Mouse (Mus musculus): Measurements from ENCODE around the gene Ephb2. TPM values are rescaled to one million over a fixed set of nuclear protein-coding genes. Genes with fewer than 3 reads are reported as not detected.

The Ephb2 gene
- polyA plus RNA-seq, 1 experiment: 4.6 TPM

DNA sequence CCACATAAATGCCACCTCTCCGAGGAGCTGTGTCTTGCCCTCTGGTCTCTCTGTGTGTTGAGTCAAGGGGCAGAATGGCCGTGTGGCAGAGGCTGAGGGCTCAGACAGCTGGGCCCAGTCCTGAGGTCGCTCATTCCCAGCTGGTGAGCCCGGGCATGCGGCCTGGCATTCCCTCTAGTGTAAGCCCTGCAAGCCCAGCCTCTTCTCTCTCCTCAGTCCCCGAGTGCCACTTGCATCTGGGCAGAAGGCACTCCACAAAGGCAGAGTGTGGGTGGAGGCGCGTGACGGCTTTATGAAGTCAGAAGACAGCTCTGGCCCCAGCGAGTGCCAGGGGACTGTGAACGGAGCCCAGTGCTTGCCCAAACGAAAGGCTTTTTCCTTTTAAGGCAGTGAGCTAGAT, 145.8 kb downstream of the Ephb2 start:
- TF ChIP-seq POLR2A (IDR thresholded peaks at IDR 0.05; ENCODE audit: borderline replicate concordance, extremely low read depth, low read depth, low read length) (no peak), CTCF (IDR thresholded peaks at IDR 0.05; ENCODE audit: insufficient read depth, low read length) (no peak)
- DNase-seq: no peak
- WGBS: 69% methylated on average over 12 of the region's 12 CpGs

GRCm38 (mm10) chr4:136688113-136688512, 147.7 kb downstream of the Ephb2 start:
- Histone ChIP-seq H3K4me1 (ENCODE audit: control insufficient read depth, insufficient read depth, low read length) (no peaks in the 10 kb centered on the region), H3K4me3 (replicated peaks; ENCODE audit: extremely low read depth, low read depth, low read length) (no peak overlapping the region)
- no peak for DNase-seq
- 57% methylated on average over 4 of the region's 4 CpGs for WGBS
- TF ChIP-seq POLR2A (IDR thresholded peaks at IDR 0.05; ENCODE audit: borderline replicate concordance, extremely low read depth, low read depth, low read length) (no peak), CTCF (IDR thresholded peaks at IDR 0.05; ENCODE audit: insufficient read depth, low read length) (no peak)

More for the DNA sequence above, 145.8 kb downstream of the Ephb2 start:
- H3K4me3 ChIP-seq (replicated peaks; ENCODE audit: extremely low read depth, low read depth, low read length): no peak overlapping the region
- no peaks in the 10 kb centered on the region for H3K4me1 ChIP-seq (ENCODE audit: control insufficient read depth, insufficient read depth, low read length)

DNA sequence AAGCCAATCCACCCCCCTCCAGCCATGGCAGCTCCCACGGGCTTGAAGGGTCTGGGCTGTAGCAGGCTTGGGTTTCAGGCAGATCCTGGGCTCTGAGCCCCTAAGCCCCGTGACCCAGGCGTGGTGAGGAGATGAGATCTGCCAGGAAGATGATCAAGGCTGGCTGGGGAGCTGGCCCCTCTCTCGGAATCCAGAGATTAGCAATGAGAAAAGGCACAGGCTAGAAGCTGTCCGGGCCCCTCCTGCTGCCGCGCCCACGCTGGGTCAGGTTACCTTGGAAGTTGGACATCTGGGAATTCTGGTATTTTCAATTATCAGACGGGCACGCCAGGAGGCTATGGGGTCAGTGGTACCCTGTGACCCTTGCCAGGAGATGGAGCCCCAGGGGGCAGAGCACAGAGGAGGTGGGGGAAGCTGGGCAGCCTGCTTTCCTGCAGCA, 150.3 kb downstream of the Ephb2 start:
- 72% methylated on average over 10 of the region's 10 CpGs for WGBS
- no peak for DNase-seq
- Histone ChIP-seq H3K4me1 (ENCODE audit: control insufficient read depth, insufficient read depth, low read length) (no peaks in the 10 kb centered on the region), H3K4me3 (replicated peaks; ENCODE audit: extremely low read depth, low read depth, low read length) (no peak overlapping the region)
- TF ChIP-seq CTCF (IDR thresholded peaks at IDR 0.05; ENCODE audit: insufficient read depth, low read length) (no peak), POLR2A (IDR thresholded peaks at IDR 0.05; ENCODE audit: borderline replicate concordance, extremely low read depth, low read depth, low read length) (no peak)

DNA sequence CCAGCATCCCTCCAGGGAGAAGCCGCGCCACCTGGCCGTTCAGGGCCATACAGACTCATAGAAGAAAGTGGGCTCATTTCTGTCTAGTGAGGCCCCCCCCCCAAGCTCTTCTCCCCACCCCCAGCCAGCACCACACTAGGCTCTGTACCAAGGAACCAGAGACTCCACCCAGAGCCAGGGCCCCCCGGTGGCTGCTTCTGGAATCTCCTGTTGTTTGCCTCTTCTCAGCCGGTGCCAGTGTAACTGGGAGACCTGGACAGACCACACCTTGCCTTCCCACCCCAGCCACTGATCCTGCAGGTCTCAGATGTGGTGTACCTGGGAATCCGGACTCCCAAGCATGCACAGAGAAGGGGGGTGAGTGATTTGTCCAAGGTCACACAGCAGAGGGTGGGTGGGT, 151.3 kb downstream of the Ephb2 start:
- Histone ChIP-seq H3K4me1 (ENCODE audit: control insufficient read depth, insufficient read depth, low read length) (no peaks in the 10 kb centered on the region), H3K4me3 (replicated peaks; ENCODE audit: extremely low read depth, low read depth, low read length) (no peak overlapping the region)
- 72% methylated on average over 6 of the region's 6 CpGs for WGBS
- TF ChIP-seq CTCF (IDR thresholded peaks at IDR 0.05; ENCODE audit: insufficient read depth, low read length) (no peak), POLR2A (IDR thresholded peaks at IDR 0.05; ENCODE audit: borderline replicate concordance, extremely low read depth, low read depth, low read length) (no peak)
- no peak for DNase-seq

- WGBS: 86% methylated on average over 14 of the region's 14 CpGs
- DNase-seq: no peak
- TF ChIP-seq CTCF (IDR thresholded peaks at IDR 0.05; ENCODE audit: insufficient read depth, low read length) (no peak), POLR2A (IDR thresholded peaks at IDR 0.05; ENCODE audit: borderline replicate concordance, extremely low read depth, low read depth, low read length) (no peak)
Measured at GRCm38 (mm10) chr4:136680641-136681040, 155.1 kb downstream of the Ephb2 start.

GRCm38 (mm10) chr4:136679221-136679620, 156.6 kb downstream of the Ephb2 start:
- TF ChIP-seq CTCF (IDR thresholded peaks at IDR 0.05; ENCODE audit: insufficient read depth, low read length) (no peak), POLR2A (IDR thresholded peaks at IDR 0.05; ENCODE audit: borderline replicate concordance, extremely low read depth, low read depth, low read length) (no peak)
- no peaks in the 10 kb centered on the region for H3K4me1 ChIP-seq (ENCODE audit: control insufficient read depth, insufficient read depth, low read length)
- 68% methylated on average over 8 of the region's 8 CpGs for WGBS
- no peak for DNase-seq
- H3K4me3 ChIP-seq (replicated peaks; ENCODE audit: extremely low read depth, low read depth, low read length): no peak overlapping the region

More at GRCm38 (mm10) chr4:136680641-136681040, 155.1 kb downstream of the Ephb2 start:
- no peak overlapping the region for H3K4me3 ChIP-seq (replicated peaks; ENCODE audit: extremely low read depth, low read depth, low read length)
- H3K4me1 ChIP-seq (ENCODE audit: control insufficient read depth, insufficient read depth, low read length): no peaks in the 10 kb centered on the region

DNA sequence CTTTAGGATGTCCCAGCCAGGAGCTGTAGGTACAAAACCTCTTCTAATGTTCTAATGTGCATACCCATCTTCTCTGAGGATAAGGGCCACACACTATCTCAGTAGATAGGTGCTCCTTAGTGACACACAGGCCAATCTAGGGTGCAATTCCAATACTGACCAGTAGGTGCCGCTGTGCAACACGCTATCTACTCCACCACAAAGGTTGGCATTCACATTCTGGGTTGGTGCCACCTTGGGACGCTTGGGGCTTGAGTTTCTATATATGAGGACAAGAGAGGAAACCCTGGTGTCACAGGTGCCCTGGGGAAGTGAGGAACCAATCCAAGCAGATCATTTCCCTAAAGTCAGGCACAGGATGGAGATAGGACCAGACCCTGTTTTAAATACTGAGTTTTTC, 157.3 kb downstream of the Ephb2 start:
- no peak for TF ChIP-seq POLR2A (IDR thresholded peaks at IDR 0.05; ENCODE audit: borderline replicate concordance, extremely low read depth, low read depth, low read length)
- TF ChIP-seq CTCF (IDR thresholded peaks at IDR 0.05; ENCODE audit: insufficient read depth, low read length): peak; percentile 95
- DNase-seq: peak; percentile 79
- 4% methylated on average over 3 of the region's 3 CpGs for WGBS

GRCm38 (mm10) chr4:136675439-136675838, 160.3 kb downstream of the Ephb2 start:
- TF ChIP-seq CTCF (IDR thresholded peaks at IDR 0.05; ENCODE audit: insufficient read depth, low read length) (no peak), POLR2A (IDR thresholded peaks at IDR 0.05; ENCODE audit: borderline replicate concordance, extremely low read depth, low read depth, low read length) (no peak)
- DNase-seq: no peak
- 93% methylated on average over 9 of the region's 9 CpGs for WGBS
- H3K4me3 ChIP-seq (replicated peaks; ENCODE audit: extremely low read depth, low read depth, low read length): no peak overlapping the region
- H3K4me1 ChIP-seq (ENCODE audit: control insufficient read depth, insufficient read depth, low read length): no peaks in the 10 kb centered on the region

More for the DNA sequence above, 157.3 kb downstream of the Ephb2 start:
- no peak overlapping the region for H3K4me3 ChIP-seq (replicated peaks; ENCODE audit: extremely low read depth, low read depth, low read length)
- H3K4me1 ChIP-seq (ENCODE audit: control insufficient read depth, insufficient read depth, low read length): no peaks in the 10 kb centered on the region

- 92% methylated on average over 19 of the region's 19 CpGs for WGBS
- no peak overlapping the region for H3K4me3 ChIP-seq (replicated peaks; ENCODE audit: extremely low read depth, low read depth, low read length)
- DNase-seq: no peak
- H3K4me1 ChIP-seq (ENCODE audit: control insufficient read depth, insufficient read depth, low read length): no peaks in the 10 kb centered on the region
- TF ChIP-seq CTCF (IDR thresholded peaks at IDR 0.05; ENCODE audit: insufficient read depth, low read length) (no peak), POLR2A (IDR thresholded peaks at IDR 0.05; ENCODE audit: borderline replicate concordance, extremely low read depth, low read depth, low read length) (no peak)
Measured at GRCm38 (mm10) chr4:136672335-136673090, 163.3 kb downstream of the Ephb2 start.

DNA sequence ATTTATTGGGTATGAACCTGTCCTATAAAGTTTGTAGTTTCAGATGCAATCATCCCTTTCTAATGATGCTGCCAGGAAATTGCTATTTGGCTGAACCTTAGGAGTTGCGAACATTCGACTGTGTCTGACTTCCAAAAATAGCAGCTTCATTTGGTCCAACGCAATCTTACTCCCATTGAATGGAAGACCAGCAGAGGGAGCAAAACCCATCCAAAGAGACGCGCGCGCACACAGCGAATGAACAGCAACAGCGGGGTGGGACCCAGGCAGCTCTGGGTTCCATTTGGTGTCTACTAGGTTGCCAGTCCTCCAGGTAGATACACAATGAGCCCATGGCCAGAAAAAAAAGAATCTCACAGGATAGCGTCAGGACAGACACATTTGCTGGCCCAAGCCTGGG, 168.0 kb downstream of the Ephb2 start:
- DNase-seq: no peak
- no peak for TF ChIP-seq CTCF (IDR thresholded peaks at IDR 0.05; ENCODE audit: insufficient read depth, low read length)
- no peak for TF ChIP-seq POLR2A (IDR thresholded peaks at IDR 0.05; ENCODE audit: borderline replicate concordance, extremely low read depth, low read depth, low read length)
- no peaks in the 10 kb centered on the region for H3K4me1 ChIP-seq (ENCODE audit: control insufficient read depth, insufficient read depth, low read length)
- 59% methylated on average over 10 of the region's 10 CpGs for WGBS
- H3K4me3 ChIP-seq (replicated peaks; ENCODE audit: extremely low read depth, low read depth, low read length): no peak overlapping the region

Measured in lung, adult 2 months (tissue).